Comparison of ENCODE assay signal across 17 mouse cellular contexts in genomic region chr9:107490146-107490545, GRCm38 (mm10). TPM values are rescaled to one million over a fixed set of nuclear protein-coding genes. Genes with fewer than 3 reads are reported as not detected.
A peak's percentile ranks its signal among the peaks of the same experiment; 100 is the strongest.
DNase-seq lines count a peak whose midpoint lies in the region; ATAC-seq lines count a peak whose summit lies in the region.
"Had no signal": no experiment of that assay in that cellular context is flagged by ENCODE, and none has a peak within 500 bp of the region (broad histone marks: within the 10 kb centered on the region; RNA-seq: fewer than 3 reads in every experiment).

No protein-coding gene starts in this region.

- no peak overlapping the region for H3K9ac ChIP-seq in heart, embryonic 12.5 days
- H3K9ac ChIP-seq in midbrain, embryonic 14.5 days (replicated peaks; ENCODE audit: low read length), result no peak overlapping the region
- peak overlapping the region; percentile 52 for H3K9ac ChIP-seq in liver, embryonic 11.5 days (ENCODE audit: low read depth, low read length)
- H3K9ac ChIP-seq: kidney, embryonic 15.5 days had no signal

- no peaks in the 10 kb centered on the region for H3K36me3 ChIP-seq in heart, embryonic 12.5 days
- no peaks in the 10 kb centered on the region for H3K36me3 ChIP-seq in midbrain, embryonic 10.5 days
- H3K36me3 ChIP-seq in midbrain, embryonic 14.5 days (ENCODE audit: control insufficient read depth, insufficient read depth, low read length), result no peaks in the 10 kb centered on the region
- no peaks in the 10 kb centered on the region for H3K36me3 ChIP-seq in liver, embryonic 11.5 days (ENCODE audit: control insufficient read depth, insufficient read depth, low read length)
- H3K36me3 ChIP-seq: kidney, embryonic 15.5 days had no signal

- no peaks in the 10 kb centered on the region for H3K27me3 ChIP-seq in heart, embryonic 12.5 days (replicated peaks)
- peaks cover 26% of the 10 kb centered on the region for H3K27me3 ChIP-seq in midbrain, embryonic 10.5 days (ENCODE audit: low read depth, poor library complexity, severe bottlenecking)
- no peaks in the 10 kb centered on the region for H3K27me3 ChIP-seq in midbrain, embryonic 14.5 days (ENCODE audit: control insufficient read depth, insufficient read depth, low read length)
- no peaks in the 10 kb centered on the region for H3K27me3 ChIP-seq in liver, embryonic 11.5 days (replicated peaks; ENCODE audit: control insufficient read depth, insufficient read depth, low read length)
- H3K27me3 ChIP-seq: kidney, embryonic 15.5 days had no signal

- no peak for DNase-seq in heart, postnatal 10 days
- DNase-seq in midbrain, embryonic 10.5 days (ENCODE audit: low spot score), result no peak
- no peak for DNase-seq in midbrain, embryonic 14.5 days
- no peak for DNase-seq in liver, embryonic 11.5 days (ENCODE audit: low spot score)
- no peak for DNase-seq in spleen, adult 18-20 months
- no peak for DNase-seq in layer of hippocampus, adult 18-20 months (ENCODE audit: low spot score in 2 of 2)
- no peak for DNase-seq in frontal cortex, adult 2 months (ENCODE audit: extremely low spot score in 1 of 2, low spot score in 1 of 2)
- DNase-seq: cerebellum, postnatal 10 days; gastrocnemius, postnatal 10 days; heart, adult 18-20 months; thymus, adult 18-20 months had no signal

- 0 out of 2 replicates have a peak overlapping the region, but pooled peaks have one; percentile 0 for H3K4me3 ChIP-seq in heart, embryonic 12.5 days
- H3K4me3 ChIP-seq in midbrain, embryonic 10.5 days, result 0 out of 2 replicates have a peak overlapping the region, but pooled peaks have one; percentile 14
- no peak overlapping the region for H3K4me3 ChIP-seq in midbrain, embryonic 14.5 days (replicated peaks; ENCODE audit: low read depth, low read length)
- peak overlapping the region; percentile 47 for H3K4me3 ChIP-seq in liver, embryonic 11.5 days (ENCODE audit: low read depth, low read length)
- H3K4me3 ChIP-seq: erythroblast, embryonic 14.5 days; kidney, embryonic 15.5 days had no signal

- intact Hi-C loops in heart, postnatal 10 days (cut with DNase I), result no loop called here

- peaks cover 19% of the 10 kb centered on the region for H3K4me1 ChIP-seq in heart, embryonic 12.5 days (replicated peaks)
- H3K4me1 ChIP-seq in midbrain, embryonic 10.5 days, result peaks cover 45% of the 10 kb centered on the region
- H3K4me1 ChIP-seq in midbrain, embryonic 14.5 days (ENCODE audit: control insufficient read depth, insufficient read depth, low read length), result peaks cover 24% of the 10 kb centered on the region
- peaks cover 16% of the 10 kb centered on the region; the same call in 1 of the 2 replicates for H3K4me1 ChIP-seq in liver, embryonic 11.5 days (replicated peaks; ENCODE audit: control insufficient read depth, insufficient read depth, low read length)
- H3K4me1 ChIP-seq: kidney, embryonic 15.5 days had no signal

- H3K4me2 ChIP-seq in heart, embryonic 12.5 days, result peak overlapping the region; percentile 2
- no peak overlapping the region for H3K4me2 ChIP-seq in midbrain, embryonic 14.5 days (ENCODE audit: low read length)
- H3K4me2 ChIP-seq in liver, embryonic 11.5 days, result peak overlapping the region; percentile 61
- H3K4me2 ChIP-seq: kidney, embryonic 15.5 days had no signal

- H3K27ac ChIP-seq in heart, embryonic 12.5 days (ENCODE audit: poor library complexity, severe bottlenecking), result no peak overlapping the region
- H3K27ac ChIP-seq in midbrain, embryonic 10.5 days (replicated peaks), result 0 out of 2 replicates have a peak overlapping the region, but pooled peaks have one; percentile 3
- H3K27ac ChIP-seq in midbrain, embryonic 14.5 days (replicated peaks; ENCODE audit: low read depth, low read length), result no peak overlapping the region
- peak overlapping the region; percentile 52; the same call in 1 of the 2 replicates for H3K27ac ChIP-seq in liver, embryonic 11.5 days (ENCODE audit: low read depth, low read length)
- H3K27ac ChIP-seq: kidney, embryonic 15.5 days had no signal

- WGBS in heart, embryonic 12.5 days, result 62% methylated on average over 8 of the region's 8 CpGs
- 78% methylated on average over 8 of the region's 8 CpGs for WGBS in midbrain, embryonic 10.5 days
- WGBS in midbrain, embryonic 14.5 days, result 66% methylated on average over 8 of the region's 8 CpGs
- 60% methylated on average over 8 of the region's 8 CpGs for WGBS in liver, embryonic 11.5 days

- H3K9me3 ChIP-seq in heart, embryonic 12.5 days (replicated peaks), result no peaks in the 10 kb centered on the region
- no peaks in the 10 kb centered on the region for H3K9me3 ChIP-seq in midbrain, embryonic 10.5 days (replicated peaks)
- H3K9me3 ChIP-seq in midbrain, embryonic 14.5 days (ENCODE audit: control insufficient read depth, low read length), result no peaks in the 10 kb centered on the region
- no peaks in the 10 kb centered on the region for H3K9me3 ChIP-seq in liver, embryonic 11.5 days (ENCODE audit: control insufficient read depth, low read length)
- H3K9me3 ChIP-seq: kidney, embryonic 15.5 days had no signal

- no peak for ATAC-seq in heart, embryonic 12.5 days (ENCODE audit: insufficient number of reproducible peaks, low FRiP score)
- ATAC-seq in midbrain, embryonic 14.5 days (ENCODE audit: low FRiP score, low TSS enrichment), result no peak
- ATAC-seq in liver, embryonic 11.5 days (replicated peaks; ENCODE audit: low FRiP score), result 0 out of 2 replicates have a peak, but pooled peaks have one; percentile 42
- ATAC-seq: inflammation-experienced regulatory T-cells, adult 6 months had no signal

RNA-seq across cellular contexts. Expression of gene Tmem115, which starts 43.6 kb away (rescaled TPM):
- polyA plus RNA-seq in heart, embryonic 12.5 days (2016; fragmentation: Nextera tagmentation; extraction: Ambion mirVana), result 37.5 and 41.2 TPM in 2 replicates
- 10 to 100 TPM; 25.0 to 26.5 TPM for total RNA-seq in heart, postnatal 10 days (2021)
- 38.6 and 39.5 TPM in 2 replicates for polyA plus RNA-seq in midbrain, embryonic 10.5 days (2016; fragmentation: Nextera tagmentation; extraction: Ambion mirVana)
- 50.9 and 51.7 TPM in 2 replicates for polyA plus RNA-seq in midbrain, embryonic 14.5 days (2014; fragmentation: Nextera tagmentation; extraction: Ambion mirVana)
- 35.4 and 35.9 TPM in 2 replicates for polyA plus RNA-seq in liver, embryonic 11.5 days (2014; fragmentation: Nextera tagmentation; extraction: Ambion mirVana)
- 10 to 100 TPM; 41.7 to 42.3 TPM for total RNA-seq in layer of hippocampus, adult 18-20 months (2021)
- polyA plus RNA-seq in frontal cortex, adult 2 months (2012; rRNA removed), result 29.7 and 32.1 TPM in 2 replicates

RNA-seq across cellular contexts. Expression of gene Cyb561d2, which starts 51.8 kb away (rescaled TPM):
- 16.6 and 18.4 TPM in 2 replicates for polyA plus RNA-seq in heart, embryonic 12.5 days (2016; fragmentation: Nextera tagmentation; extraction: Ambion mirVana)
- total RNA-seq in heart, postnatal 10 days (2021), result 1 to 10 TPM; 5.5 to 6.2 TPM
- 20.5 and 22.6 TPM in 2 replicates for polyA plus RNA-seq in midbrain, embryonic 10.5 days (2016; fragmentation: Nextera tagmentation; extraction: Ambion mirVana)
- 35.1 and 49.6 TPM in 2 replicates for polyA plus RNA-seq in midbrain, embryonic 14.5 days (2014; fragmentation: Nextera tagmentation; extraction: Ambion mirVana)
- polyA plus RNA-seq in liver, embryonic 11.5 days (2014; fragmentation: Nextera tagmentation; extraction: Ambion mirVana), result 28.9 and 31.0 TPM in 2 replicates
- 10 to 100 TPM; 15.4 to 17.2 TPM for total RNA-seq in layer of hippocampus, adult 18-20 months (2021)
- 27.0 and 27.2 TPM in 2 replicates for polyA plus RNA-seq in frontal cortex, adult 2 months (2012; rRNA removed)

RNA-seq across cellular contexts. Expression of gene Nprl2, which starts 51.9 kb away (rescaled TPM):
- polyA plus RNA-seq in heart, embryonic 12.5 days (2016; fragmentation: Nextera tagmentation; extraction: Ambion mirVana), result 24.4 and 25.1 TPM in 2 replicates
- total RNA-seq in heart, postnatal 10 days (2021), result 10 to 100 TPM; 12.9 to 16.7 TPM
- polyA plus RNA-seq in midbrain, embryonic 10.5 days (2016; fragmentation: Nextera tagmentation; extraction: Ambion mirVana), result 37.1 and 40.4 TPM in 2 replicates
- polyA plus RNA-seq in midbrain, embryonic 14.5 days (2014; fragmentation: Nextera tagmentation; extraction: Ambion mirVana), result 69.4 and 75.7 TPM in 2 replicates
- polyA plus RNA-seq in liver, embryonic 11.5 days (2014; fragmentation: Nextera tagmentation; extraction: Ambion mirVana), result 26.5 and 31.3 TPM in 2 replicates
- 10 to 100 TPM; 40.6 to 44.5 TPM for total RNA-seq in layer of hippocampus, adult 18-20 months (2021)
- polyA plus RNA-seq in frontal cortex, adult 2 months (2012; rRNA removed), result 65.1 and 65.7 TPM in 2 replicates

RNA-seq across cellular contexts. Expression of gene Zmynd10, which starts 57.0 kb away (rescaled TPM):
- 0.22 and 0.35 TPM in 2 replicates for polyA plus RNA-seq in heart, embryonic 12.5 days (2016; fragmentation: Nextera tagmentation; extraction: Ambion mirVana)
- total RNA-seq in heart, postnatal 10 days (2021), result not detected
- 0.75 and 1.1 TPM in 2 replicates for polyA plus RNA-seq in midbrain, embryonic 10.5 days (2016; fragmentation: Nextera tagmentation; extraction: Ambion mirVana)
- 2.2 and 2.5 TPM in 2 replicates for polyA plus RNA-seq in midbrain, embryonic 14.5 days (2014; fragmentation: Nextera tagmentation; extraction: Ambion mirVana)
- 0.10 and 0.35 TPM in 2 replicates for polyA plus RNA-seq in liver, embryonic 11.5 days (2014; fragmentation: Nextera tagmentation; extraction: Ambion mirVana)
- 1 to 10 TPM; 5.7 to 6.2 TPM for total RNA-seq in layer of hippocampus, adult 18-20 months (2021)
- 6.1 and 7.8 TPM in 2 replicates for polyA plus RNA-seq in frontal cortex, adult 2 months (2012; rRNA removed)
- total RNA-seq: heart, postnatal 25 days; megakaryocyte, adult 5-6 weeks had no signal
- polyA plus RNA-seq: erythroblast, embryonic 14.5 days had no signal

Comparison
In these comparisons a context has a peak if more than half of its experiments do, and no peak if none do; other contexts are left out.
1. H3K27ac ChIP-seq: peak in midbrain, embryonic 10.5 days (single experiment) and liver, embryonic 11.5 days (single experiment); none in heart, embryonic 12.5 days (single experiment) and midbrain, embryonic 14.5 days (single experiment).